Mouse (Mus musculus) bone marrow macrophage, adult 2 months (primary cell): ENCODE results near the gene Tspan4. TPM values are rescaled to one million over a fixed set of nuclear protein-coding genes. Genes with fewer than 3 reads are reported as not detected.
A peak's percentile ranks its signal among the peaks of the same experiment; 100 is the strongest.
"Not testable (repeated sequence)": the region's sequence is repeated elsewhere in the genome, so short reads cannot be mapped to it uniquely, and the experiment has no call there.

Experiments
- H3K27ac ChIP-seq: 2 replicates; pipeline ENCODE4 v1.5.1; 2012; ENCODE audit warnings: low read depth, low read length; ENCODE audit not compliant: insufficient read depth
- H3K4me1 ChIP-seq: 2 replicates; pipeline ENCODE4 v1.6.1; 2012; ENCODE audit warnings: low read length; ENCODE audit not compliant: control insufficient read depth, insufficient read depth
- H3K4me3 ChIP-seq: 2 replicates; pipeline ENCODE4 v1.5.1; 2012; ENCODE audit warnings: mild to moderate bottlenecking, low read length, moderate library complexity; ENCODE audit not compliant: insufficient read depth
- CTCF ChIP-seq: IDR thresholded peaks from 2 replicates; pipeline ENCODE4 v1.5.1; 2012; ENCODE audit warnings: low read depth, mild to moderate bottlenecking, low read length, moderate library complexity
- POLR2A ChIP-seq: IDR thresholded peaks from 2 replicates; pipeline ENCODE4 v1.6.1; 2012; ENCODE audit warnings: mild to moderate bottlenecking, low read depth, low read length, borderline replicate concordance
- polyA plus RNA-seq: library from polyadenylated mRNA; stranded (reverse); fragments of >200 nt; gene quantifications from 2 replicates; pipeline ENCODE4 v1.2.4, GENCODE M21; 2012; ENCODE audit not compliant: missing spikeins, insufficient read depth, insufficient read length

Gene Tspan4
- polyA plus RNA-seq, 1 experiment, result 102 TPM

DNA sequence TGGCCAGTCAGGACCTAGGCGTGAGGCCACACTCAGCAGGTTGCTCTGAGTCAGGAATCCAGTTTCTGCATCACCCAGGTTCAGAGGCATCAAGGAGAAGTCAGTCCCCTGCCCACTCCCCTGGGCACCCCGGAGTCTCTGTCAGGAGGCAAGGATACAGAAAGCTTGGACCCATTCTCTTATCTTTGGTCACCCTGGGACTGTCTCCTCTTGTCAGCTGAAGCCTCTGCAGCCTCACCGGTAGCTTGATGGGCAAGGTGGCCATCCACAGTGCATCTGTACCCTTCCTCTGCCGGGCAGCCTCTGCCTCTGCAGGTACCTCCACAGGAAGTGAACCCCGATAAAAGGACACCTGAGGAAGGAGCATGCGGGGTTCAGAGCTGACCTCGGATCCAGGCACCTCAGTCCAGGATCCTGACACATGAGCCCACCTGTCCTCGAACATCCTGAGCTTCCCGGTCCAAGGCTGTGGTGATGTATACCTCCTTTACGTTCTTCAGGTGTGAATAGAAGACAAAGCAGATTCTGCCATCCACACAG, 35.8 kb upstream of the Tspan4 start:
- no peak overlapping the region for H3K4me3 ChIP-seq
- H3K4me1 ChIP-seq, result peaks cover 17% of the 10 kb centered on the region
- TF ChIP-seq CTCF (no peak), POLR2A (no peak)
- no peak overlapping the region for H3K27ac ChIP-seq

GRCm38 (mm10) chr7:141439811-141440210, 35.2 kb upstream of the Tspan4 start:
- TF ChIP-seq CTCF, result no peak
- TF ChIP-seq POLR2A, result no peak
- no peak overlapping the region for H3K4me3 ChIP-seq
- H3K27ac ChIP-seq, result no peak overlapping the region
- peaks cover 18% of the 10 kb centered on the region for H3K4me1 ChIP-seq

DNA sequence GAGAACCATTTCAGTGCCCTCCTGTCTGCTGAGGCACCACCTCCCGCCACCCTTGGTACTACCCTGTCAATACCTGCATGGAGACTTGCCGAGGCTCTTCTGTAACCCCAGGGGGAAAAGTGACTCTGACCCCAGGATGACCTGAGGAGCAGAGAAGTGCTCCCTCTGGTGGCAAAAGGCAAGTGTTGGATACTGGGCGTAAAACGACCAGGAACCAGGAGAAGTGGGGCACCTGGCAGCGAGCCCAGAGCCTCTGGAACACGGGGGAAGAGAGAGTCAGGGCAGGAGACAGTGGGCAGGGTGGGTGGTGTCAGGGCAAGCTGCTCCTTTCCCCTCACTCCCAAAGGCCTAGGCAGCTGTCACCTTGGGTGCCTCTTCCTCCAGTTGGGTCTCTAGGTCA, 34.4 kb upstream of the Tspan4 start:
- no peak overlapping the region for H3K4me3 ChIP-seq

DNA sequence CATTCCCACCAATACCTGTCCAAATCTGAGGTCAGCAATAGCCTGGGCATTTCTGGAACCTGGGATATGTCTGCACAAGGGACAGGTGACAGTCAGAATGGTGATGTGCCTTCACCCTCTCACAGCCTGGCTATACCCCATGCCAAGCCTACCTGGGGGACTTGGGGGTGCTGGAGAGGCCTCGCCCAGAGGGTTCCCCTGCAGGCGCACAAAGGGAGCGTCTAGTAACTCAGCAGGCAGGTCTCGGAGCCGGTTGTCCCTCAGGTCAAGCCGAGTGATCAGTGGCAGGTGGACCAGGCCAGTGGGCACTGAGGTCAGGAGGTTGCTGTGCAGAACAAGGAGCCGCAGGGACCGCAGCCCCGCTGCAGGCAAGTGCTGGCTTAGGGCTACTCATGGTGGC, 33.6 kb upstream of the Tspan4 start:
- H3K4me3 ChIP-seq, result no peak overlapping the region
- H3K27ac ChIP-seq, result no peak overlapping the region
- TF ChIP-seq POLR2A (no peak), CTCF (no peak)
- H3K4me1 ChIP-seq, result peaks cover 8% of the 10 kb centered on the region

More for the DNA sequence above, 34.4 kb upstream of the Tspan4 start:
- Histone ChIP-seq H3K27ac (no peak overlapping the region), H3K4me1 (peaks cover 15% of the 10 kb centered on the region)
- peak; percentile 93 for TF ChIP-seq CTCF
- no peak for TF ChIP-seq POLR2A

GRCm38 (mm10) chr7:141442199-141442598, 32.8 kb upstream of the Tspan4 start:
- Histone ChIP-seq H3K4me3 (peak overlapping the region; percentile 71; the same call in 1 of the 2 replicates), H3K4me1 (peaks cover 11% of the 10 kb centered on the region), H3K27ac (no peak overlapping the region)
- TF ChIP-seq POLR2A, result no peak
- no peak for TF ChIP-seq CTCF

DNA sequence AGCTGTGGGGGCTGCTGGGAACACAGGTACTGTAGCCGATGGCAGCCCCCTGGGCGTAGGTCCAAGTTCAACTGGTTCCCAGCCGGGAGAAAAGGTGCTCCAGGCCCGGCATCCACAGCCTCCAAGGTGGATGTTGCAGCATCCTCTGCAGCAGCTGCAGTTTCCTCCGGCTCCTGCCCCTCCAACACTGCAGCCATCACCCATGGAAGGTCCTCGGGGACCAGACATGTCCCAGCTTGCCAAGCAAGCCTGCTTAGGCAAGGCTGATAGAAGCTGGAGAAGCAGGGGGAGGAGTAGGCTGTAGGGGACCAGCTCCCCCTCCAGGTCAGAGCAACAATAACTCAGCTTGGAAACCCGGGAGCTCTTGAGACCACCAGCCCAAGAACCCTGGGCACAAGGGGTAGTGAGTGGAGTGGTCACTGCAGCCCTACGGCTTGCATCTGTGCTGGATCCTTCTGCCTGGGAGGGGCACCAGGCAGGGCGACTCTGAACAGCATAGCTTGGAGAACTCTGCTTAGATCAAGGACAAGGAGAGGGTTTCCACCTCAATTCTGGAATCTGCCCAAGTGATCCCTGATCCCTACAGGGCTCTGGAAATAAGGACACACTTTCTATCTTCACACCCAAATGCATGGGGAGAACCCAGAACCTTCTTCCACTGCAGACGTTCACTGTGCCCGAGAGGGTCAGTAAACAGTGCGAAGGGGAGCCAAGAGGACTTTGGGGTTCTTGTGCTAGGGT, 31.8 kb upstream of the Tspan4 start:
- H3K4me3 ChIP-seq, result peak overlapping the region; percentile 71
- H3K4me1 ChIP-seq, result peaks cover 11% of the 10 kb centered on the region
- 0 out of 2 replicates have a peak overlapping the region, but pooled peaks have one; percentile 6 for H3K27ac ChIP-seq
- TF ChIP-seq POLR2A (no peak), CTCF (no peak)

DNA sequence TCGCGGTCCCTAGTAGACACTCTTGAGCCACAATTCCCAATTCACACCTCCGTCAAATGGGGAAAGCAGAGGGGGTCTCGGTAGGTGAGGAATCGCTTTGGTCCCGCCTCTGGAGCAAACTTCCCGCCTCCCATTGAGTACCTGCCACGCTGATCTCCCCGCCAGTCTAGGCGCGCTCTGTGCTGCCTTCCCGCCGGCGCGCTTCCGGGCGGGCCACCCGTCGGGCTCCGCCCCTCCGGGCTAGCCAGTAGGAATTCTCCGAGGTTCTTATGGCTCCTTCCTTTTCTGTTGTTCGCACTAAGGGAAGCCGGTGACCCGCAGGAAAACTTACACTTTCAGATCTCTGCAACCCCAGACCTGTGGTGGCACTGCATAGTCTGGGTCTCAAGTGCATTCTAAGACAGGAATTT, 31.2 kb upstream of the Tspan4 start, which contains the start of gene Pidd1:
Gene Pidd1, minus strand, starts transcription at position 198 of the 410 bp plus-strand sequence.
- Histone ChIP-seq H3K27ac (peak within 1 kb of the TSS; percentile 60), H3K4me3 (peak within 1 kb of the TSS; percentile 71), H3K4me1 (peaks cover 15% of the 10 kb centered on the region)
- TF ChIP-seq POLR2A (no peak), CTCF (no peak)

- not testable (repeated sequence) for H3K4me3 ChIP-seq
- peak overlapping the region; percentile 92; the same call in 1 of the 2 replicates for H3K27ac ChIP-seq
These were observed 28.7 kb upstream of the Tspan4 start for GRCm38 (mm10) chr7:141446374-141446773.

GRCm38 (mm10) chr7:141447110-141447991, 27.7 kb upstream of the Tspan4 start, which contains the start of gene Rplp2:
TSS of gene Rplp2 (plus strand) at chr7:141447370.
- peaks cover 19% of the 10 kb centered on the region for H3K4me1 ChIP-seq
- TF ChIP-seq CTCF, result no peak
- peak; percentile 52; the same call in 1 of the 2 replicates for TF ChIP-seq POLR2A
- H3K4me3 ChIP-seq, result peak within 1 kb of the TSS; percentile 86
- H3K27ac ChIP-seq, result peak within 1 kb of the TSS; percentile 92

More at GRCm38 (mm10) chr7:141446374-141446773, 28.7 kb upstream of the Tspan4 start:
- peaks cover 19% of the 10 kb centered on the region for H3K4me1 ChIP-seq
